ENCODE assay signal across 8 mouse cellular contexts in the genomic region with DNA sequence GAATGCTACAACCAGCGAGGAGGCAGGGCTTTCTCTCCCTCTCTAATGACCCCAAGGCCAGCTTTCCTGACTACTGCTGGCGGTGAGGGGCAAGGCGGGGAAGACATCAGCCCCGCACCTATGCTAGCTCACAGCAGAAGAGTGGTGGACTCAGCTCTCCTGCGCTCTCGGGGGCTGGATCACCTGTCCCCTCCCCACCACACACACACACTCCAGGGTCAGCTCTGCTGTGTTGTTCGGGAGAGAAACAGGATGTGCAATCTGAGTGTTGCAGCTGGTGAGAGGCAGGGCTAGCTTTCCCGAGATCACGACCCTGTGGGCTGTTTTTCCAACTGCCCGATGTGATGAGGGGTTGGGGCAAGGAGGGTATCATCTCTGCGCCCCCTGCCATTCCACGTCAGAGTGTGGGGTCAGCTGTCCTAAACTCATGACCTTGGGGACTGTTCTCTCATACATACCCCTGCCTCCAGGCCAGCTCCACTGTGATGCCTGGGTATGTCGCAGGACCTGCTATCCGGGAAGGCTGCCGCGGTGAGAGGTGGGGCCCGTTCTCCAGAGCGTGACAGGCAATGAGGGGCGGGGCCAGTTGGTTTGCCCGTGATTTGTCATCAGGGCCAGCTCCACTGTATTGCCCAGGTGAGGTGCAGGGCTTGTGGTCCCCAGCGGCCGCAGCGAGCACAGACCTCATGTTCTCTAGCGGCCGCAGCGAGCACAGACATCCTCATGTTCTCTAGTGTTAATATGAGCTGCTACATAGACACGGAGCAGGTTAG. TPM values are rescaled to one million over a fixed set of nuclear protein-coding genes. Genes with fewer than 3 reads are reported as not detected.
A peak's percentile ranks its signal among the peaks of the same experiment; 100 is the strongest.
DNase-seq lines count a peak whose midpoint lies in the region; ATAC-seq lines count a peak whose summit lies in the region.

No protein-coding gene starts in this region.

- peak; percentile 64 for ATAC-seq in common myeloid progenitor, adult 5-6 weeks (replicated peaks; ENCODE audit: low read depth, poor library complexity, severe bottlenecking)
- ATAC-seq in intestine, embryonic 14.5 days (replicated peaks; ENCODE audit: low FRiP score, low TSS enrichment, low read depth): peak; percentile 62
- no peak for ATAC-seq in liver, embryonic 15.5 days (ENCODE audit: insufficient read depth)
- ATAC-seq in stomach, embryonic 15.5 days (ENCODE audit: insufficient read depth, low FRiP score, low read depth): peak; percentile 44

- peaks cover 11% of the 10 kb centered on the region; the same call in 1 of the 2 replicates for H3K4me1 ChIP-seq in intestine, embryonic 14.5 days (replicated peaks; ENCODE audit: control insufficient read depth, insufficient read depth, low read length)
- H3K4me1 ChIP-seq in liver, embryonic 15.5 days (replicated peaks): peaks cover 52% of the 10 kb centered on the region
- H3K4me1 ChIP-seq in stomach, embryonic 15.5 days: peaks cover 9% of the 10 kb centered on the region; the same call in 1 of the 2 replicates

- H3K27ac ChIP-seq in intestine, embryonic 14.5 days (ENCODE audit: low read depth): no peak overlapping the region
- no peak overlapping the region for H3K27ac ChIP-seq in liver, embryonic 15.5 days (replicated peaks)
- no peak overlapping the region for H3K27ac ChIP-seq in stomach, embryonic 15.5 days

- H3K4me2 ChIP-seq in intestine, embryonic 14.5 days (ENCODE audit: low read length): peak overlapping the region; percentile 42
- peak overlapping the region; percentile 35 for H3K4me2 ChIP-seq in liver, embryonic 15.5 days
- peak overlapping the region; percentile 47 for H3K4me2 ChIP-seq in stomach, embryonic 15.5 days

- no peak overlapping the region for H3K9ac ChIP-seq in intestine, embryonic 14.5 days (ENCODE audit: low read length)
- no peak overlapping the region for H3K9ac ChIP-seq in liver, embryonic 15.5 days
- H3K9ac ChIP-seq in stomach, embryonic 15.5 days: no peak overlapping the region

- peaks cover 11% of the 10 kb centered on the region; the same call in 1 of the 2 replicates for H3K27me3 ChIP-seq in intestine, embryonic 14.5 days (replicated peaks; ENCODE audit: control insufficient read depth, insufficient read depth, low read length)
- peaks cover 26% of the 10 kb centered on the region for H3K27me3 ChIP-seq in liver, embryonic 15.5 days
- H3K27me3 ChIP-seq in stomach, embryonic 15.5 days (replicated peaks): peaks cover 13% of the 10 kb centered on the region; the same call in 1 of the 2 replicates

- 10% methylated on average over 27 of the region's 27 CpGs for WGBS in intestine, embryonic 14.5 days
- 13% methylated on average over 27 of the region's 27 CpGs for WGBS in liver, embryonic 15.5 days (ENCODE audit: insufficient replicate concordance)
- 9% methylated on average over 27 of the region's 27 CpGs for WGBS in stomach, embryonic 15.5 days

- peak; percentile 58 for DNase-seq in right cerebral cortex, adult 18-20 months
- no peak for DNase-seq in right cerebral cortex, postnatal 4 days
- DNase-seq in intestine, embryonic 14.5 days (ENCODE audit: low spot score): no peak
- DNase-seq in layer of hippocampus, adult 11-12 months (ENCODE audit: low spot score): no peak
- no peak for DNase-seq in ovary, adult 18-20 months (ENCODE audit: low spot score)

- peak overlapping the region; percentile 11; the same call in 1 of the 2 replicates for H3K4me3 ChIP-seq in intestine, embryonic 14.5 days (ENCODE audit: low read depth, low read length)
- 0 out of 2 replicates have a peak overlapping the region, but pooled peaks have one; percentile 3 for H3K4me3 ChIP-seq in liver, embryonic 15.5 days (replicated peaks)
- H3K4me3 ChIP-seq in stomach, embryonic 15.5 days (replicated peaks): peak overlapping the region; percentile 21

- no peaks in the 10 kb centered on the region for H3K36me3 ChIP-seq in intestine, embryonic 14.5 days (ENCODE audit: control insufficient read depth, insufficient read depth, low read length)
- H3K36me3 ChIP-seq in liver, embryonic 15.5 days (replicated peaks): no peaks in the 10 kb centered on the region
- no peaks in the 10 kb centered on the region for H3K36me3 ChIP-seq in stomach, embryonic 15.5 days

- H3K9me3 ChIP-seq in intestine, embryonic 14.5 days (ENCODE audit: control insufficient read depth, low read length): no peaks in the 10 kb centered on the region
- H3K9me3 ChIP-seq in liver, embryonic 15.5 days (replicated peaks): no peaks in the 10 kb centered on the region
- H3K9me3 ChIP-seq in stomach, embryonic 15.5 days: no peaks in the 10 kb centered on the region

RNA-seq across cellular contexts. Expression of gene Sowaha, which starts 6.9 kb away (rescaled TPM):
- total RNA-seq in common myeloid progenitor, adult 5-6 weeks (2017): 1.0 and 1.5 TPM in 2 replicates
- polyA plus RNA-seq in intestine, embryonic 14.5 days (2014; fragmentation: Nextera tagmentation; extraction: Ambion mirVana): 0.09 and 0.28 TPM in 2 replicates
- polyA plus RNA-seq in liver, embryonic 15.5 days (2015; fragmentation: Nextera tagmentation; extraction: Ambion mirVana): 18.7 and 23.0 TPM in 2 replicates
- polyA plus RNA-seq in stomach, embryonic 15.5 days (2015; fragmentation: Nextera tagmentation; extraction: Ambion mirVana): 0.85 and 2.0 TPM in 2 replicates

RNA-seq across cellular contexts. Expression of gene Gm9945, which starts 7.0 kb away (rescaled TPM):
- total RNA-seq in common myeloid progenitor, adult 5-6 weeks (2017): not detected in 2 replicates
- polyA plus RNA-seq in intestine, embryonic 14.5 days (2014; fragmentation: Nextera tagmentation; extraction: Ambion mirVana): not detected in 2 replicates
- 0.62 and 0.99 TPM in 2 replicates for polyA plus RNA-seq in liver, embryonic 15.5 days (2015; fragmentation: Nextera tagmentation; extraction: Ambion mirVana)
- polyA plus RNA-seq in stomach, embryonic 15.5 days (2015; fragmentation: Nextera tagmentation; extraction: Ambion mirVana): not detected in 2 replicates

RNA-seq across cellular contexts. Expression of gene Gm9837, which starts 16.7 kb away (rescaled TPM):
- not detected in 2 replicates for total RNA-seq in common myeloid progenitor, adult 5-6 weeks (2017)
- not detected in 2 replicates for polyA plus RNA-seq in intestine, embryonic 14.5 days (2014; fragmentation: Nextera tagmentation; extraction: Ambion mirVana)
- polyA plus RNA-seq in liver, embryonic 15.5 days (2015; fragmentation: Nextera tagmentation; extraction: Ambion mirVana): not detected in 2 replicates
- not detected in 2 replicates for polyA plus RNA-seq in stomach, embryonic 15.5 days (2015; fragmentation: Nextera tagmentation; extraction: Ambion mirVana)

RNA-seq across cellular contexts. Expression of gene Shroom1, which starts 30.0 kb away (rescaled TPM):
- not detected in 2 replicates for total RNA-seq in common myeloid progenitor, adult 5-6 weeks (2017)
- polyA plus RNA-seq in intestine, embryonic 14.5 days (2014; fragmentation: Nextera tagmentation; extraction: Ambion mirVana): 0.97 and 1.4 TPM in 2 replicates
- polyA plus RNA-seq in liver, embryonic 15.5 days (2015; fragmentation: Nextera tagmentation; extraction: Ambion mirVana): 2.9 and 4.0 TPM in 2 replicates
- polyA plus RNA-seq in stomach, embryonic 15.5 days (2015; fragmentation: Nextera tagmentation; extraction: Ambion mirVana): 1.3 and 1.6 TPM in 2 replicates

RNA-seq across cellular contexts. Expression of gene Gm10447, which starts 30.1 kb away (rescaled TPM):
- not detected in 2 replicates for total RNA-seq in common myeloid progenitor, adult 5-6 weeks (2017)
- polyA plus RNA-seq in intestine, embryonic 14.5 days (2014; fragmentation: Nextera tagmentation; extraction: Ambion mirVana): not detected in 2 replicates
- 0.09 and 0.13 TPM in 2 replicates for polyA plus RNA-seq in liver, embryonic 15.5 days (2015; fragmentation: Nextera tagmentation; extraction: Ambion mirVana)
- 0.14 and 0.19 TPM in 2 replicates for polyA plus RNA-seq in stomach, embryonic 15.5 days (2015; fragmentation: Nextera tagmentation; extraction: Ambion mirVana)
